Mouse (Mus musculus) CH12.LX (cell line): Measurements from ENCODE around the gene C1qtnf3. TPM values are rescaled to one million over a fixed set of nuclear protein-coding genes. Genes with fewer than 3 reads are reported as not detected.

Experiments
- polyA plus RNA-seq: library from polyadenylated mRNA; unstranded; fragments of >175 nt; gene quantifications from 2 replicates; pipeline ENCODE4 v1.2.1, GENCODE M21; 2012; ENCODE audit warnings: low read depth; ENCODE audit not compliant: insufficient read length
- total RNA-seq, 2 experiments: library from RNA; depleted of rRNA; stranded (reverse); fragments of 300-350 nt in 1 of 2; fragments of >200 nt in 1 of 2; gene quantifications; 2 replicates each; pipeline ENCODE4 v1.2.3; 2012 to 2014

Gene C1qtnf3
- total and polyA plus RNA-seq, 3 experiments = 0.10 TPM; not detected in 2

Other genes starting within 250 kb of the C1qtnf3 start
- 7.5 and 8.9 TPM in 2 replicates for gene Rai14, start 237.7 kb upstream of the C1qtnf3 start, total RNA-seq (2012; rRNA removed)
- 9.6 and 10.5 TPM in 2 replicates for gene Rai14, start 237.7 kb upstream of the C1qtnf3 start, total RNA-seq (2014; rRNA removed)
- 14.1 and 14.9 TPM in 2 replicates for gene Rai14, start 237.7 kb upstream of the C1qtnf3 start, polyA plus RNA-seq
- gene Amacr, start 29.4 kb downstream of the C1qtnf3 start, total RNA-seq (2012; rRNA removed) = 14.1 and 15.7 TPM in 2 replicates
- 34.0 and 43.0 TPM in 2 replicates for gene Amacr, start 29.4 kb downstream of the C1qtnf3 start, total RNA-seq (2014; rRNA removed)
- 25.9 and 29.6 TPM in 2 replicates for gene Amacr, start 29.4 kb downstream of the C1qtnf3 start, polyA plus RNA-seq
- not detected in 2 replicates for gene Slc45a2, start 48.4 kb downstream of the C1qtnf3 start, total RNA-seq (2012; rRNA removed)
- not detected in 2 replicates for gene Slc45a2, start 48.4 kb downstream of the C1qtnf3 start, total RNA-seq (2014; rRNA removed)
- gene Slc45a2, start 48.4 kb downstream of the C1qtnf3 start, polyA plus RNA-seq = not detected in 2 replicates
- not detected in 2 replicates for gene Rxfp3, start 85.7 kb downstream of the C1qtnf3 start, total RNA-seq (2012; rRNA removed)
- gene Rxfp3, start 85.7 kb downstream of the C1qtnf3 start, total RNA-seq (2014; rRNA removed) = not detected in 2 replicates
- gene Rxfp3, start 85.7 kb downstream of the C1qtnf3 start, polyA plus RNA-seq = not detected in 2 replicates
- gene Adamts12, start 112.5 kb downstream of the C1qtnf3 start, total RNA-seq (2012; rRNA removed) = 0.04 TPM in 1 of 2 replicates, not detected in the other
- gene Adamts12, start 112.5 kb downstream of the C1qtnf3 start, total RNA-seq (2014; rRNA removed) = 0.04 and 0.12 TPM in 2 replicates
- gene Adamts12, start 112.5 kb downstream of the C1qtnf3 start, polyA plus RNA-seq = 0.03 TPM in 2 replicates